Mouse (Mus musculus) neural tube, embryonic 11.5 days (tissue): ENCODE measurements around the gene Mcemp1. TPM values are rescaled to one million over a fixed set of nuclear protein-coding genes. Genes with fewer than 3 reads are reported as not detected.

Source experiments
- ATAC-seq: fragments of 200-750 bp; cut with Nextera tagmentation; 2 replicates; pipeline ENCODE4 v1.8.0; 2017; ENCODE audit warnings: moderate number of reproducible peaks, mild to moderate bottlenecking, moderate TSS enrichment, moderate library complexity; ENCODE audit not compliant: insufficient read depth, low FRiP score, low TSS enrichment
- DNase-seq: peaks from one replicate; pipeline ENCODE4 v3.0.0-alpha.2; 2015; ENCODE audit warnings: low spot score
- H3K27ac ChIP-seq: fragments of 300-500 bp; sonication (generic); 2 replicates; pipeline ENCODE4 v1.5.1; 2014; ENCODE audit warnings: low read depth, mild to moderate bottlenecking, low read length
- H3K27me3 ChIP-seq: fragments of 300-500 bp; sonication (generic); 2 replicates; pipeline ENCODE4 v1.6.1; 2014; ENCODE audit warnings: mild to moderate bottlenecking, low read length, mixed read lengths; ENCODE audit not compliant: control insufficient read depth, insufficient read depth
- H3K36me3 ChIP-seq: fragments of 300-500 bp; sonication (generic); 2 replicates; pipeline ENCODE4 v1.6.1; 2014; ENCODE audit warnings: mild to moderate bottlenecking, low read length, moderate library complexity, mixed read lengths; ENCODE audit not compliant: control insufficient read depth, insufficient read depth
- H3K4me1 ChIP-seq: fragments of 300-500 bp; sonication (generic); 2 replicates; pipeline ENCODE4 v1.6.1; 2014; ENCODE audit warnings: low read length, mixed read lengths; ENCODE audit not compliant: control insufficient read depth, insufficient read depth
- H3K4me2 ChIP-seq: fragments of 300-500 bp; sonication (generic); 2 replicates; pipeline ENCODE4 v1.6.1; 2014; ENCODE audit warnings: low read depth, mild to moderate bottlenecking, moderate library complexity
- H3K4me3 ChIP-seq: fragments of 300-500 bp; sonication (generic); 2 replicates; pipeline ENCODE4 v1.5.1; 2014; ENCODE audit warnings: low read depth, low read length
- H3K9ac ChIP-seq: fragments of 300-500 bp; sonication (generic); 2 replicates; pipeline ENCODE4 v1.6.1; 2014; ENCODE audit warnings: mild to moderate bottlenecking, low read length
- H3K9me3 ChIP-seq: fragments of 300-500 bp; sonication (generic); 2 replicates; pipeline ENCODE4 v1.6.1; 2016; ENCODE audit warnings: low read length; ENCODE audit not compliant: control insufficient read depth
- WGBS: fragments of 180-500 bp; shearing (Covaris S2); extraction: QIAGEN DNeasy Blood & Tissue Kit; methylation state at CpG from one replicate; pipeline ENCODE4 v1.1.7; 2014; 5-methylcytosine and 5-hydroxymethylcytosine counted together
- polyA plus RNA-seq: library from polyadenylated mRNA; unstranded; fragments of >200 nt; fragmentation: Nextera tagmentation; extraction: Ambion mirVana; gene quantifications from 2 replicates; pipeline ENCODE4 v1.2.1, GENCODE M21; 2014

Mcemp1 gene
- polyA plus RNA-seq, 1 experiment from 2014 or later: not detected

DNA sequence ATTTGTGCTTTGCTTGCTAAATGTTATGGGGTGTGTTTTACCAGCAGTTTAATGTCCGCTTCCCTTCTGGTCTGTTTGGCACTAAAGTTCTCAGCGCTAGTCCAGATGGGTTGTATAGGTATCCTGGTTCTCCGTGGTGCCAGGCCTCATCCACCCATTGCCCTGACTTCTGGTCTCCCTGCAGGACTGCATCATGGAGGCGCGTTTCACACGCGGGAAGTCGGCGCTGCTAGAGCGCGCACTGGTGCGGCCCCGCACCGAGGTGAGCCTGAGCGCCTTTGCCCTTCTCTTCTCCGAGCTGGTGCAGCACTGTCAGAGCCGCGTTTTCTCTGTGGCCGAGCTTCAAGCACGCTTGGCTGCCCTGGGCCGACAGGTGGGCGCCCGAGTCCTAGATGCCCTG, 13.3 kb downstream of the Mcemp1 start:
- 98% methylated on average over 23 of the region's 23 CpGs for WGBS
- Histone ChIP-seq H3K27me3 (no peaks in the 10 kb centered on the region), H3K27ac (no peak overlapping the region), H3K9ac (no peak overlapping the region), H3K9me3 (no peaks in the 10 kb centered on the region), H3K4me2 (no peak overlapping the region), H3K4me1 (peaks cover 4% of the 10 kb centered on the region; the same call in 1 of the 2 replicates), H3K4me3 (no peak overlapping the region), H3K36me3 (peaks cover 11% of the 10 kb centered on the region)
- DNase-seq: no peak
- ATAC-seq: no peak

DNA sequence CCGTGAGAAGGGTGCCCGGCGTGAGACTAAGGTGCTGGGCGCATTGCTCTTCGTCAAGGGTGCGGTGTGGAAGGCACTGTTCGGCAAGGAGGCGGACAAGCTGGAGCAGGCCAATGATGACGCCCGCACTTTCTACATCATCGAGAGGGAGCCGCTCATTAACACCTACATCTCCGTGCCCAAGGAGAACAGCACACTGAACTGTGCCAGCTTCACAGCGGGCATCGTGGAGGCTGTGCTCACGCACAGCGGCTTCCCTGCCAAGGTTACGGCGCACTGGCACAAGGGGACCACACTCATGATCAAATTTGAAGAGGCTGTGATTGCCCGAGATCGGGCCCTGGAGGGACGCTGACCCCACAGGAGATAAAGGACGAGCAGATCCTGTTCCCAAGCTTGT, 13.7 kb downstream of the Mcemp1 start:
- Histone ChIP-seq H3K27me3 (no peaks in the 10 kb centered on the region), H3K4me1 (peaks cover 4% of the 10 kb centered on the region; the same call in 1 of the 2 replicates), H3K9ac (no peak overlapping the region), H3K27ac (no peak overlapping the region), H3K9me3 (no peaks in the 10 kb centered on the region), H3K36me3 (peaks cover 11% of the 10 kb centered on the region), H3K4me3 (no peak overlapping the region), H3K4me2 (no peak overlapping the region)
- WGBS: 95% methylated on average over 23 of the region's 23 CpGs
- no peak for DNase-seq
- no peak for ATAC-seq

DNA sequence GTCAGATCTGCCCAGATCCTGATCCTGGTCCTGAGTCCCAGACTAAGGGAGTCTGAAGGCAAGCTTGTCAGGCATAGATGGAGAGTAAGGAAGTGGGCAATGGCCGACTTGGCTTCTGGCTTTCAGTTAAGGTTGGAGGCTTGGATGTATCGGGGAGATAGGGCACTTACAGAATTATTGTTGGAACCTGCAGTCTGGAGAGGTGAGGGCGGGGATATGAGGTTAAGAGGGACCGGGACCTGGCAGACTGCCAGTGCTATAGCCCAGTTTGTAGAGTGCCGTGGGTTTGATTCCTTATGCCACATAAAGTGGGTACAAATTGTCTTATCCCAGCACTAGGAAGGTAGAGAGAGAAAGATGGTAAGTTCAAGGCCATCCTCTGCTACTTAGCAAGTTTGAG, 14.1 kb downstream of the Mcemp1 start:
- 93% methylated on average over 5 of the region's 5 CpGs for WGBS
- H3K36me3 ChIP-seq: peaks cover 11% of the 10 kb centered on the region
- H3K9me3 ChIP-seq: no peaks in the 10 kb centered on the region
- no peak overlapping the region for H3K27ac ChIP-seq
- no peaks in the 10 kb centered on the region for H3K27me3 ChIP-seq
- no peak for ATAC-seq
- peaks cover 4% of the 10 kb centered on the region; the same call in 1 of the 2 replicates for H3K4me1 ChIP-seq
- no peak overlapping the region for H3K9ac ChIP-seq
- no peak overlapping the region for H3K4me2 ChIP-seq
- DNase-seq: no peak
- H3K4me3 ChIP-seq: no peak overlapping the region

DNA sequence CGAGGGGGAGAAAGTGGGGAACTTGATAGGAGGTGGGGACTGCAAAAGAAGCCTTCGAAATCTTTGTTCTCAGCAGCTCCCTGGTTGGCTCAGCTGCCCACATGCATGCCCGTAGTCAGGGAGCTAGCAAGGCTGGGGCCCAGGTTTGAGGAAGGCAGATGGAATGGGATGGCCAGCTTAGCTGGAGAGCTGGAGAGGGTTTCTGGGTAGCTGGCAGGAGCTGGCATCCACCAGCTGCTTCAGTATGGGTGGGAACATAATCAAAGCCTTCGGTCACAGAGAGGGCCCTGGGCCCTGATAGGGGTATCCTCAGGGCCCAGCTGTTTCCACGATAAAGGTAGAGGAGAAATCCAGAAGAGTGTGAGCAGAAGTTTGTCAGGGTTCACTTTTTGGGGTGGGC, 16.9 kb downstream of the Mcemp1 start:
- DNase-seq: no peak
- Histone ChIP-seq H3K9ac (no peak overlapping the region), H3K4me3 (no peak overlapping the region), H3K27me3 (no peaks in the 10 kb centered on the region), H3K27ac (no peak overlapping the region), H3K36me3 (peaks cover 11% of the 10 kb centered on the region), H3K4me2 (no peak overlapping the region), H3K9me3 (no peaks in the 10 kb centered on the region), H3K4me1 (peaks cover 2% of the 10 kb centered on the region; the same call in 1 of the 2 replicates)
- WGBS: 94% methylated on average over 5 of the region's 5 CpGs
- ATAC-seq: no peak

DNA sequence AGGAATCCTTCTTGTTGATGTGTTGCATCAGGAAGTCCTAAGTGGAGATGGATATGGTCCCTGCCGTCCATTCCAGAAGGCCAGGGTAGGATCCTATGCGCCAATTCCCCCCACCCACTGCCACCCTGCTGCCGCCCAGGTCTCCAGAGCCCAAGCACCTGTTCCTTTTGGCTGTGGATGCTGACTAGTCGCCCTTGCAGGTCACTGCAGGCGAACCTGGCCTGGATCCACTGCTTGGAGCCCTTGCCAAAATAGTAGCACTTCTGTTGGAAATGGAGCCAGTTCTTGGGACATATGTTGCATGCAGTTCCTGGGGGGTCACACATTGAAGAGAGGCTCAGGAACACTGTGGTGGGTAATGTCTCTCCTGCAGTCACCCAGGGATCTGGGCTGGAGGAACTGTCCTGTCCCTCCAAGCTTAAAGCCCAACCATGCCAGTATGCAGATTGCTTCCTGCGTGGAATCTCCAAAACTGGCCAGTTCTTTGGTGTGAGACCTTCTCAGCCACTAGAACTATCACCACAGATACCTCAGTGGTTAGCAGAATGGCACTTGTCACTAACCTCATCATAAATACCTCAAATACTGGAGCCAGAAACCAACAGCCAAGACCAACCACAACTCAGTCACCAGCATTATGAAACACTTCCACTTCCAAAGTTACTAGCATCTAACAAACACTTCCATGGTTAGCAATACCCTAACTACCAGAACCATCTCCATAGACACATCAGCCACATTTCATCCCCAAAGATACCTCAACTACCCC, 18.0 kb downstream of the Mcemp1 start:
- DNase-seq (no peak), ATAC-seq (no peak)
- no peak overlapping the region for H3K9ac ChIP-seq
- no peak overlapping the region for H3K4me2 ChIP-seq
- H3K9me3 ChIP-seq: no peaks in the 10 kb centered on the region
- peaks cover 11% of the 10 kb centered on the region for H3K36me3 ChIP-seq
- no peaks in the 10 kb centered on the region for H3K27me3 ChIP-seq
- no peak overlapping the region for H3K4me3 ChIP-seq
- H3K27ac ChIP-seq: no peak overlapping the region
- H3K4me1 ChIP-seq: no peaks in the 10 kb centered on the region
- 69% methylated on average over 6 of the region's 6 CpGs for WGBS

DNA sequence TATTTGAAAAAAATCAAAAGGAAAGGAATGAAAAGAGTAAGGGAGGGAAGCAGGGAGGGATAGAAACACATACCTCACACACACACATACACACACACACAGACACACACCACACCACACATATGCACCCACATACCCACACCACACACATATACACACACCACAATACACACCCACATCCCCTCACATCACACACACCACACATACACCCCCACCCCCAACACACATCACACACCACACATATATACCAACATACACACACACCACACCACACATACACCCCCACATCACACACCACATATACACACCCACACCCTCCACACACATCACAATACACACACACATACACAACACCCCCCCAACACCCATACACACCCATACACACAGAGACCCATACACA, 19.0 kb downstream of the Mcemp1 start:
- no peak overlapping the region for H3K9ac ChIP-seq
- no peak for ATAC-seq
- no peaks in the 10 kb centered on the region for H3K4me1 ChIP-seq
- H3K27ac ChIP-seq: no peak overlapping the region
- H3K9me3 ChIP-seq: no peaks in the 10 kb centered on the region
- peaks cover 3% of the 10 kb centered on the region for H3K36me3 ChIP-seq
- H3K27me3 ChIP-seq: no peaks in the 10 kb centered on the region
- H3K4me3 ChIP-seq: no peak overlapping the region
- no peak for DNase-seq
- H3K4me2 ChIP-seq: no peak overlapping the region

DNA sequence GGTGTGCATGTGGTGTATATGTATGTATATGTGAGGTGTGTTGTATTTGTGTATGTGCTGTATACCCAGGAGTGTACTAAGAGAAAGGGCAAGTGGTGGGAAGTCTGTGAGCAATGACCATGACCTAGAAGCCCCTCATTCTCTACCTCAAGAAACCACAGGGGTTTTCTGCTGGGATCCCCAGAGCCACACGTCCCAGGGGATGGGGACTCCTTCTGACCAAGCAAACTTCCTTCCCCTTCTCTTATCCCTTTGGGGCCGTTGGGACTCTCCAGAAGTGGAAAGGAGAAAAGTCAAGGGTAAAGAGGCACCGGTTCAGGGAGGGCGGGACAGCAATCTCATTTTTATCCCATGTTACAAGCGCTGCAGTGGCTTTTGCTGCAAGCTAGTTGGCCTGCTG, 19.9 kb downstream of the Mcemp1 start:
- H3K4me1 ChIP-seq: no peaks in the 10 kb centered on the region
- no peaks in the 10 kb centered on the region for H3K27me3 ChIP-seq
- no peak overlapping the region for H3K9ac ChIP-seq
- ATAC-seq (no peak), DNase-seq (no peak)
- H3K4me2 ChIP-seq: no peak overlapping the region
- H3K4me3 ChIP-seq: no peak overlapping the region
- H3K36me3 ChIP-seq: no peaks in the 10 kb centered on the region; the same call in 1 of the 2 replicates
- 65% methylated on average over 5 of the region's 5 CpGs for WGBS
- no peak overlapping the region for H3K27ac ChIP-seq
- H3K9me3 ChIP-seq: no peaks in the 10 kb centered on the region

DNA sequence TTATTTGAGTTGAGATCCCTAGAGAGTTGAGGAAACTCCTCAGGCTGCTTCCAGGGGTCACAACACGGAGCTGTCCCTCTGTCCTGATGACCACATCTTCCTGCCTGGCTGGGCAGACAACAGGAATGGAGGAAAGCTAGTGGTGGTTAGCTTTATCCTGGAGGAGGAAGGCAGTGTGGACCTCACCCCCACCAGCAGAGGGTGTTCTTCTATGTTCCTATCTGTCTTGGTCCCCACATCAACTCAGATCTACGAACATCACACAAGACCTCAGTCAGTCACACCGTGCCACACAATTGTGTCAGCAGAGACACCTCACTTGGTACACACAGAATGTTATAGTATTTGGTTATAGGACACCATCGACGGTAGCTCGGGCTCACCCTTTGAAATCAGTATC, 22.0 kb downstream of the Mcemp1 start:
- H3K27ac ChIP-seq: no peak overlapping the region
- WGBS: 80% methylated on average over 6 of the region's 6 CpGs
- ATAC-seq: no peak

DNA sequence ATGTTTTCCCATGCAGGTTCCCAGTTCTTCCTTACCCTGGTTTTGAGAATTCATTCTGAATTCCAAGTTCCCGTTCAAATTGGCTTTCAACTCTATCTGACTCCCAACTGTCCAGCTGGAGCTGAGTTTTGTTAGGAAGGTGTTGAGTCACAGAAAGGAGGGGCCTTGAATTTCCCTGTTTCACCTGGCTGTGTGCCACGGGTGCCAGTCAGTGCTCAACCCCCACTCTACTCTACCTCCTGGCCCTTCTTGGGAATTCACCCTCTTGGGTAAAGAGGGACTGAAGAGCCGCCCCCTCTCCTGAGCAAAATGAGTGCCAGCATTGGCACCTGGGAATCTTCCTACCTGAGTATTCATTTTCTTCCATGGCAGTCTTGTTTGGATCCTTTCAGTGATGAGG, 25.2 kb downstream of the Mcemp1 start:
- no peaks in the 10 kb centered on the region for H3K4me1 ChIP-seq
- DNase-seq: no peak
- WGBS: 74% methylated on average over 3 of the region's 3 CpGs

More for the DNA sequence above, 22.0 kb downstream of the Mcemp1 start:
- H3K4me1 ChIP-seq: no peaks in the 10 kb centered on the region
- H3K4me3 ChIP-seq: no peak overlapping the region
- no peak overlapping the region for H3K9ac ChIP-seq
- no peak for DNase-seq
- H3K9me3 ChIP-seq: no peaks in the 10 kb centered on the region
- H3K27me3 ChIP-seq: no peaks in the 10 kb centered on the region
- H3K36me3 ChIP-seq: no peaks in the 10 kb centered on the region
- no peak overlapping the region for H3K4me2 ChIP-seq

More for the DNA sequence above, 25.2 kb downstream of the Mcemp1 start:
- no peak overlapping the region for H3K4me3 ChIP-seq
- no peak overlapping the region for H3K4me2 ChIP-seq
- no peak overlapping the region for H3K27ac ChIP-seq
- ATAC-seq: no peak
- H3K27me3 ChIP-seq: no peaks in the 10 kb centered on the region
- H3K9me3 ChIP-seq: no peaks in the 10 kb centered on the region
- H3K9ac ChIP-seq: no peak overlapping the region
- no peaks in the 10 kb centered on the region for H3K36me3 ChIP-seq
